Mouse (Mus musculus) G1E (cell line): ENCODE results near the gene Dctn5. TPM values are rescaled to one million over a fixed set of nuclear protein-coding genes. Genes with fewer than 3 reads are reported as not detected.

Source experiments
- ATAC-seq: 2 replicates; pipeline ENCODE4 v1.8.0; 2016; ENCODE audit warnings: mild to moderate bottlenecking; ENCODE audit not compliant: insufficient number of reproducible peaks, poor library complexity, low FRiP score, severe bottlenecking; ENCODE audit errors: extremely low read depth
- DNase-seq: peaks from one replicate; pipeline ENCODE4 v3.0.0; 2012; ENCODE audit warnings: low spot score
- H3K27me3 ChIP-seq: 2 replicates; pipeline ENCODE4 v1.6.1; 2012; ENCODE audit warnings: mild to moderate bottlenecking, low read length, inconsistent platforms; ENCODE audit not compliant: insufficient read depth
- H3K36me3 ChIP-seq: replicated peaks from 2 replicates; pipeline ENCODE3; 2012; ENCODE audit warnings: mild to moderate bottlenecking, inconsistent platforms
- H3K4me1 ChIP-seq: 2 replicates; pipeline ENCODE4 v1.6.1; 2012; ENCODE audit warnings: low read depth, low read length, inconsistent platforms, mixed read lengths; ENCODE audit not compliant: insufficient read depth
- H3K4me3 ChIP-seq: 2 replicates; pipeline ENCODE4 v1.5.1; 2012; ENCODE audit warnings: low read depth, mild to moderate bottlenecking, inconsistent platforms, low read length, moderate library complexity, mixed read lengths
- H3K9me3 ChIP-seq: replicated peaks from 2 replicates; pipeline ENCODE4 v1.6.1; 2012; ENCODE audit warnings: inconsistent platforms
- CTCF ChIP-seq: IDR thresholded peaks from 2 replicates; pipeline ENCODE4 v1.5.1; 2012; ENCODE audit warnings: low read depth, low read length, inconsistent platforms, mixed read lengths
- GATA1 ChIP-seq: IDR thresholded peaks from 2 replicates; pipeline ENCODE4 v1.6.1; 2012; ENCODE audit warnings: borderline replicate concordance, low read length, inconsistent platforms, mixed read lengths
- GATA2 ChIP-seq: IDR thresholded peaks from 2 replicates; pipeline ENCODE4 v1.6.1; 2012; ENCODE audit warnings: low read depth, low read length, inconsistent platforms, borderline replicate concordance
- POLR2AphosphoS5 ChIP-seq: IDR thresholded peaks from 2 replicates; pipeline ENCODE4 v1.6.1; 2012; ENCODE audit warnings: low read depth, low read length, inconsistent platforms; ENCODE audit not compliant: insufficient replicate concordance
- TAL1 ChIP-seq: conservative IDR thresholded peaks from 2 replicates; pipeline ENCODE4 v1.6.1; 2012; ENCODE audit warnings: low read depth, low read length, inconsistent platforms, mixed read lengths
- polyA plus RNA-seq: library from polyadenylated mRNA; stranded (reverse); fragments of >175 nt; gene quantifications from 2 replicates; pipeline ENCODE4 v1.2.3, GENCODE M21; 2012
- total RNA-seq, 2 experiments: library from RNA; stranded (forward) in 1 of 2; stranded (reverse) in 1 of 2; fragments of 200-1000 nt in 1 of 2; fragments of >200 nt in 1 of 2; fragmentation: Nextera tagmentation in 1 of 2; gene quantifications; 2 replicates each; pipeline ENCODE4 v1.2.3; 2014 to 2017

Gene Dctn5
- total and polyA plus RNA-seq, 3 experiments: 6.2 to 116 (median 96.8) TPM

- no peak for ATAC-seq
- no peak for TF ChIP-seq GATA2
- TF ChIP-seq GATA1: no peak
- TF ChIP-seq POLR2AphosphoS5: no peak
- no peak for TF ChIP-seq CTCF
- no peak for TF ChIP-seq TAL1
- DNase-seq: no peak
- peaks cover 23% of the 10 kb centered on the region for H3K27me3 ChIP-seq
- no peaks in the 10 kb centered on the region for H3K4me1 ChIP-seq
- H3K36me3 ChIP-seq: no peaks in the 10 kb centered on the region
- H3K9me3 ChIP-seq: no peaks in the 10 kb centered on the region
- no peak overlapping the region for H3K4me3 ChIP-seq
Measured at GRCm38 (mm10) chr7:122180720-122181119, 47.9 kb downstream of the Dctn5 start.

- H3K9me3 ChIP-seq: no peaks in the 10 kb centered on the region
- ATAC-seq (no peak), DNase-seq (no peak)
- TF ChIP-seq POLR2AphosphoS5 (no peak), CTCF (no peak), GATA1 (no peak), GATA2 (no peak), TAL1 (no peak)
- no peak overlapping the region for H3K4me3 ChIP-seq
- no peaks in the 10 kb centered on the region for H3K36me3 ChIP-seq
- peaks cover 11% of the 10 kb centered on the region; the same call in 1 of the 2 replicates for H3K27me3 ChIP-seq
- H3K4me1 ChIP-seq: no peaks in the 10 kb centered on the region
Measured at GRCm38 (mm10) chr7:122184569-122184968, 51.7 kb downstream of the Dctn5 start.

- H3K9me3 ChIP-seq: no peaks in the 10 kb centered on the region
- H3K4me1 ChIP-seq: no peaks in the 10 kb centered on the region
- H3K27me3 ChIP-seq: peaks cover 9% of the 10 kb centered on the region; the same call in 1 of the 2 replicates
- TF ChIP-seq TAL1 (no peak), POLR2AphosphoS5 (no peak), GATA1 (no peak)
- no peak for DNase-seq
- H3K4me3 ChIP-seq: no peak within 1 kb of the TSS
- ATAC-seq: no peak
- H3K36me3 ChIP-seq: no peaks in the 10 kb centered on the region
Measured at GRCm38 (mm10) chr7:122186043-122186442, 53.2 kb downstream of the Dctn5 start, which contains the start of gene Ern2. Gene Ern2, minus strand, starts transcription at chr7:122186207.

GRCm38 (mm10) chr7:122189484-122189883 is 56.6 kb downstream of the Dctn5 start:
- Histone ChIP-seq H3K9me3 (no peaks in the 10 kb centered on the region; the same call in 1 of the 2 replicates), H3K27me3 (peaks cover 11% of the 10 kb centered on the region; the same call in 1 of the 2 replicates), H3K36me3 (no peaks in the 10 kb centered on the region), H3K4me3 (no peak overlapping the region), H3K4me1 (peaks cover 2% of the 10 kb centered on the region; the same call in 1 of the 2 replicates)
- ATAC-seq (no peak), DNase-seq (peak; percentile 25)
- TF ChIP-seq GATA2: no peak
- peak; percentile 86 for TF ChIP-seq CTCF

DNA sequence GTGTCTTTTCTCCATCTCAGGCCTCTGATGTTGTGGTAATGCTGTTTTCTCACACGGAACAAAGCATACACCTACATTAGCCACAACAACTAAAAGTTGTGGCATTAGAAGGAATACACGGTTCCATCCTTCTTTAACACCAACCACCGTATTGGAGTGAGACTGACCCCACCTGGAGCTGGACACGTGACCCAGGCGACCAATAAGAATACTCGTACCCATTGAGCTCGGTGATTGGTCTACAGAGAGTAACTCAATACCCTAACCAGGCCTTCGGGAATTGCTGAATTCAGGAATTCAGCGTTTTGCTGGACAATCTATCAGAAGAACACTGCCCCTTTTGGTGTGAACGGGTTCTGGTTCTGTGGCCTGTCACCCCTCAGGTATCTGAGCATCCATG is 58.3 kb downstream of the Dctn5 start:
- ATAC-seq (no peak), DNase-seq (no peak)
- Histone ChIP-seq H3K4me1 (peaks cover 2% of the 10 kb centered on the region; the same call in 1 of the 2 replicates), H3K36me3 (no peaks in the 10 kb centered on the region), H3K9me3 (no peaks in the 10 kb centered on the region; the same call in 1 of the 2 replicates), H3K27me3 (0 out of 2 replicates have a peak, but pooled peaks cover 8% of the 10 kb centered on the region), H3K4me3 (no peak overlapping the region)
- TF ChIP-seq GATA1: no peak
- no peak for TF ChIP-seq GATA2
- TF ChIP-seq CTCF: no peak
- TF ChIP-seq TAL1: no peak
- no peak for TF ChIP-seq POLR2AphosphoS5

DNA sequence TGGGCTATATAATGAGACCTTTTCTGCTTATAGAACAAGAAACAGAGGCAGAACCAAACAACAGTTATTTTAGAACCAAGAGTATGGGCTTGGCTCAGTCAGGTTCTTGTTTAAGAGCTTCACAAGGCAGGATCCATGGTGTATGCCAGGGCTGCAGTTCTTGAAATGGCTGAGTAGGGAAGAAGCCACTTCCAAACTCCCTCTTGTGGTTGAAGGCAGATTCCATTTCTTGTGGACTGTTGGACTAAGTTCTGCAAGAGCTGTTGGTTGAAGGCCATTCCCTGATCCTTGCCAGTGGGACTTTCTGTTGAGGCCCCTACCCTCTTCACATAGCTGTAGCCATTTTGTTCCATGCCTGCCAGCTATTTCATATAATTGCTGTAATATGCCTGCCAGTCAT is 61.1 kb downstream of the Dctn5 start:
- ATAC-seq (no peak), DNase-seq (no peak)
- no peak for TF ChIP-seq CTCF
- TF ChIP-seq GATA1: no peak
- TF ChIP-seq POLR2AphosphoS5: no peak
- TF ChIP-seq GATA2: no peak
- TF ChIP-seq TAL1: no peak
- H3K4me1 ChIP-seq: peaks cover 2% of the 10 kb centered on the region; the same call in 1 of the 2 replicates
- H3K4me3 ChIP-seq: no peak overlapping the region
- no peaks in the 10 kb centered on the region; the same call in 1 of the 2 replicates for H3K9me3 ChIP-seq
- H3K27me3 ChIP-seq: 0 out of 2 replicates have a peak, but pooled peaks cover 3% of the 10 kb centered on the region
- no peaks in the 10 kb centered on the region for H3K36me3 ChIP-seq

DNA sequence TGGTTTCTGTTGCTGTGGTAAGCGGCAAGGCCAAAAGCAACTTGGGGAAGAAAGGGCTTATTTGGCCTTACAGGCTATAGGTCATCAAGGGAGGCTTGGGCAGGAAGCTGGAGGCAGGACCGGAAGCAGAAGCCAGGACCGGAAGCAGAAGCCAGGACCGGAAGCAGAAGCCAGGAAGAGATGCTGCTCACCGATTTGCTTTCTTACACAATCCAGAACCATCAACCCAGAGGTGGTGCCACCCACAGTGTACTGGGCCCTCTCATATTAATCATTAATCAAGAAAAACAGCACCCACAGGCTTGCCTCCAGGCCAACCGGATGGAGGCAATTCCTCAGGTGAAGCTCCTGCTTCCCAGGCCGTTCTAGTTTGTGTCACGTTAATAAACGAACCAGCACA is 63.9 kb downstream of the Dctn5 start:
- Histone ChIP-seq H3K4me3 (no peak overlapping the region), H3K4me1 (peaks cover 2% of the 10 kb centered on the region; the same call in 1 of the 2 replicates), H3K9me3 (no peaks in the 10 kb centered on the region; the same call in 1 of the 2 replicates), H3K36me3 (no peaks in the 10 kb centered on the region), H3K27me3 (no peaks in the 10 kb centered on the region)
- no peak for DNase-seq
- no peak for ATAC-seq
- TF ChIP-seq TAL1 (no peak), CTCF (no peak), GATA2 (no peak)
